Mouse (Mus musculus): ENCODE measurements around the gene Tmod2. TPM values are rescaled to one million over a fixed set of nuclear protein-coding genes. Genes with fewer than 3 reads are reported as not detected.

Tmod2 gene
- polyA plus RNA-seq, 1 experiment from 2014 or later, result 21.1 TPM

DNA sequence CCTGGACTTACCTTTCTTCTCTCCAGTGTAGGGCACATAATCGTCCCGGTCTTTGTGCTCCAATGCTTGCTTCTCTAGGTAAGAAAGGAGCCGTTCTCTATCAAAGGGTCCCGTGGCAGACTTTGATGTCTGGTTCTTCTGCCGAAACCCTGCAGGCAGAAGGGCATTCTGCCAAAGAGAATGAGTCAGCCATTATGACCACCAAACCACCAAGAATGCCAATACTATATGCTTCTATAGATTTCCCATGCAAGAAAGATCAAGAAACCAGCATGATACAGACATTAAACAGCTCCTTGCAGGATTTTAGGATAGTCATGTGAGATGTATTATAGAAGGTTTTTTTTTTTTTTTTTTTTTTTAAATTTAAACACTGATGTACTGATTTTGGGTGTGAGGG lies 81.8 kb downstream of the Tmod2 start:
- Histone ChIP-seq H3K4me1 (no peaks in the 10 kb centered on the region), H3K27ac (no peak overlapping the region), H3K4me3 (no peak overlapping the region), H3K27me3 (ENCODE audit: low read depth, poor library complexity, severe bottlenecking) (no peaks in the 10 kb centered on the region), H3K9me3 (replicated peaks) (no peaks in the 10 kb centered on the region), H3K36me3 (peaks cover 34% of the 10 kb centered on the region)
- 92% methylated on average over 5 of the region's 5 CpGs for WGBS
- no peak for DNase-seq (ENCODE audit: low spot score)

DNA sequence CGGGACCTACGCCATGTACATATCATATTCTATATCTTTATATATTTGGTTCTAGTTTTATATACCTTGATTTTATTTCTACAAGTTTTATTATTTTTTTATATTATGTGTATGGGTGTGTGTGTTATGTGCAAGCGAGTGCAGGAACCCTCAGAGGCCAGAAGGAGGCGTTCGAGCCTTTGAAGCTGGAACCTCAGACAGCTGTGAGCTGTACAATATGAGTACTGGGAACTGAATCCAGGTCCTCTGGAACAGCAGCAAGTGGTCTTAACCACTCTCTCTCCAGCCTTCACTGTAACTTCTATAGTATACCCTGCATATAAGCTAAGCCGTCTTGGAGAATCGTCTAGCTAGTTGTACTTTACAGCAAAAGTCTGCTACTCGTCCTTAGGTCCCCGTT lies 83.0 kb downstream of the Tmod2 start:
- Histone ChIP-seq H3K9me3 (replicated peaks) (no peaks in the 10 kb centered on the region), H3K27me3 (ENCODE audit: low read depth, poor library complexity, severe bottlenecking) (no peaks in the 10 kb centered on the region), H3K36me3 (peaks cover 34% of the 10 kb centered on the region), H3K4me3 (no peak overlapping the region), H3K27ac (no peak overlapping the region), H3K4me1 (no peaks in the 10 kb centered on the region)
- 96% methylated on average over 9 of the region's 9 CpGs for WGBS
- DNase-seq (ENCODE audit: low spot score), result no peak

DNA sequence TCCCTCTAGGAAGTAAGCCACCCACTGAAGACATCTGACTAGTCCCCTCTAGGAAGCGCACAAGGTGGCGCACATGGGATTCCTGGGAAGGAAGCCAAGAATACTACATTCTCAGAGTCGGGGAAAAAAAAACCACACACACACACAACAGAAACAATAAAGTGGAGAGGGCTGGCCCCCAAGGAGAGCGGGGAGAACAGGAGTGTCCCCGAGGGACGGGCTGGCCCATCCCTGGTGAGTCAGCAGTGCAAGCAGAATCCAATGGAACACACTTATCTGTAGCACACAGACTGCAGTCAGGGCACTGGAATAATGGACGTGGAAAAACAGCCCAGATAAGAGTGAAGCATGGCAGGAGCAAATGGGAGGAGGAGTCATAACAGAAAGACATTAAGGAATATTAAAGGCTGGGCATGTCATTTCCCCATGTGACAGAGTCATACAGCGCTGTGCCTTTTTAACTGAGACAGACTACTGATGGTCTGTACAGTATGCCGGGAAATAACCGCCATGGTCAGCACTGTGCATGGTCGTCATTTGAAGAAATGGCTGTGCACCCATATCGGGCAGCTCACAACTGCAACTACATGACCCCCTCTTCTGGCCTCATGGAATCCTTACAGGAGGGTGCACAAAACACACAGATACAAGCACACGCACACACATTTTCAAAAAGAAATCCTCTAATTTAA lies 83.6 kb downstream of the Tmod2 start:
- H3K9me3 ChIP-seq (replicated peaks), result no peaks in the 10 kb centered on the region
- no peak for DNase-seq (ENCODE audit: low spot score)
- H3K4me1 ChIP-seq, result no peaks in the 10 kb centered on the region
- no peaks in the 10 kb centered on the region for H3K27me3 ChIP-seq (ENCODE audit: low read depth, poor library complexity, severe bottlenecking)
- H3K36me3 ChIP-seq, result peaks cover 34% of the 10 kb centered on the region
- WGBS, result 91% methylated on average over 13 of the region's 13 CpGs
- no peak overlapping the region for H3K4me3 ChIP-seq
- H3K27ac ChIP-seq, result no peak overlapping the region

DNA sequence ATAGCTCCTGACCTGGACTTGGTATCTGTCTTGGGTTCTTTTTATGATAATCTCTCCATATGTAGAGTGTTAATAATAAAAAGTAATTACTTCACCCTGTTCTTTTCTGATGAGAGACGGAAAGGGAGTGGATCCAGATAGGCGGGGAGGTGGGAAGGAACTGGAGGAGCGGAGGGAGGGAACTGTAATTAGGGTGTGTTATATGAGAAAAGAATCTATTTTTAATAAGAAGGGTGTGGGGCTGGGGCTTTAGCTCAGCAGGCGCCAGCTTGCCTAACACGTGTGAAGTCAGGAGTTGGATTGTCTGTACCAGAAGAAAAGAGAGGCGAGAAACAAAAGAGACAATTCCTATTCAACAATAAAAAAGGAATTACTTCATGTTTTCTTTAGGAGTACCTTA lies 87.5 kb downstream of the Tmod2 start:
- Histone ChIP-seq H3K36me3 (peaks cover 23% of the 10 kb centered on the region), H3K4me3 (no peak overlapping the region), H3K4me1 (no peaks in the 10 kb centered on the region), H3K9me3 (replicated peaks) (no peaks in the 10 kb centered on the region), H3K27ac (no peak overlapping the region), H3K27me3 (ENCODE audit: low read depth, poor library complexity, severe bottlenecking) (no peaks in the 10 kb centered on the region)
- WGBS, result 82% methylated on average over 6 of the region's 6 CpGs
- no peak for DNase-seq (ENCODE audit: low spot score)

DNA sequence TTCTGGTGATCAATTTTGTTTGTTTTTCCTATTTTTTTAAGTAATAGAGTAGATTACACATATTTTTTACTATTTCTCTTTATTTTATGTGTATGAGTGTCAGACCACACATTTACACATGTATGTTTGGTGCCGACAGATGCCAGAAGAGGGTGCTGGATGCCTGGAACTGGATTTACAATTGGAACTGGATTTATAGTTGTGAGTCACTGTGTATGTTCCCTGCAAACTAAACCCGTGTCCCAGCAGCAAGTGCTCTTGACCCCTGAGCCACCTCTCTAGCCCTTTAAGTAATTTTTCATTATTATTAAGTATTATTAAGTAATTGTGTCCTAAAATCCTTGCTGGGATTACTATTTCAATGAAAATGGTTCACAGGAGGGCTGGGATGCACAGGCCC lies 88.9 kb downstream of the Tmod2 start:
- no peaks in the 10 kb centered on the region for H3K9me3 ChIP-seq (replicated peaks)
- 78% methylated on average over 2 of the region's 2 CpGs for WGBS
- H3K4me1 ChIP-seq, result no peaks in the 10 kb centered on the region
- no peak overlapping the region for H3K27ac ChIP-seq
- no peak overlapping the region for H3K4me3 ChIP-seq
- peaks cover 12% of the 10 kb centered on the region for H3K36me3 ChIP-seq
- H3K27me3 ChIP-seq (ENCODE audit: low read depth, poor library complexity, severe bottlenecking), result no peaks in the 10 kb centered on the region
- no peak for DNase-seq (ENCODE audit: low spot score)

DNA sequence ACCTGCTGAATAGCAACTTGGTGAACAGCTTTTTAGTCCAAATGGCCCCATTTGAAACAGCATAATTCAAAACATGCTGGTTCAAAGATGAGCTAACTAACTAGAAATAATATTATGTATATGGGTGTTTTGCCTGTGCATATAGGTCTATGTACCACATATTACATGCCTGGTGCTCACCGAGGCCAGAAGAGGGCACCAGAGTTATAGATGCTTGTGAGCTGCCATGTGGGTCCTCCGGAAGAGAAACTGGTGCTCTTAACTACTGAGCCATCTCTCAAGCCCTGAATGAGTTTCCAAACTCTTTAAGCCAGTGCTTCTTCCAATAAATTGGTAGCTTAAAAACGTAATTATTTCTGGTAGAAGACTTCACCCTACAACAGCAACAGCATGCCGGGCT lies 89.3 kb downstream of the Tmod2 start:
- no peak overlapping the region for H3K4me3 ChIP-seq
- no peaks in the 10 kb centered on the region for H3K4me1 ChIP-seq
- peaks cover 12% of the 10 kb centered on the region for H3K36me3 ChIP-seq
- no peaks in the 10 kb centered on the region for H3K9me3 ChIP-seq (replicated peaks)
- H3K27ac ChIP-seq, result no peak overlapping the region
- no peak for DNase-seq (ENCODE audit: low spot score)
- H3K27me3 ChIP-seq (ENCODE audit: low read depth, poor library complexity, severe bottlenecking), result no peaks in the 10 kb centered on the region
- WGBS, result 59% methylated on average over 4 of the region's 4 CpGs

DNA sequence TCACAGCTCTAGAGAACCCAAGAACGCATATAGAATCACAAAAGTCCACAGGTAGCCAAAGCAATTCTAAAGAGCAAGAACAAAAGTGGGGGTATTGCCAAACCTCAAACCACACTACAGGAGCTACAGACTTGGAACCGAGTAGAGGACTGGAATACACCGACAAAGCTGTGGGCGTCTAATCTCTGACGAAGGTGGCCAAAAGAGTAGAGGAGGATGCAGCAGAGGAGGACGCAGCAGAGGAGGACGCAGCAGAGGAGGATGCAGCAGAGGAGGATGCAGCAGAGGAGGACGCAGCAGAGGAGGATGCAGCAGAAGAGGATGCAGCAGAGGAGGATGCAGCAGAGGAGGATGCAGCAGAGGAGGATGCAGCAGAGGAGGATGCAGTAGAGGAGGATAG lies 90.2 kb downstream of the Tmod2 start:
- no peaks in the 10 kb centered on the region for H3K27me3 ChIP-seq (ENCODE audit: low read depth, poor library complexity, severe bottlenecking)
- no peaks in the 10 kb centered on the region for H3K4me1 ChIP-seq
- WGBS, result 96% methylated on average over 8 of the region's 8 CpGs
- peaks cover 13% of the 10 kb centered on the region for H3K36me3 ChIP-seq
- no peak overlapping the region for H3K27ac ChIP-seq
- no peak for DNase-seq (ENCODE audit: low spot score)
- H3K4me3 ChIP-seq, result no peak overlapping the region
- no peaks in the 10 kb centered on the region for H3K9me3 ChIP-seq (replicated peaks)

DNA sequence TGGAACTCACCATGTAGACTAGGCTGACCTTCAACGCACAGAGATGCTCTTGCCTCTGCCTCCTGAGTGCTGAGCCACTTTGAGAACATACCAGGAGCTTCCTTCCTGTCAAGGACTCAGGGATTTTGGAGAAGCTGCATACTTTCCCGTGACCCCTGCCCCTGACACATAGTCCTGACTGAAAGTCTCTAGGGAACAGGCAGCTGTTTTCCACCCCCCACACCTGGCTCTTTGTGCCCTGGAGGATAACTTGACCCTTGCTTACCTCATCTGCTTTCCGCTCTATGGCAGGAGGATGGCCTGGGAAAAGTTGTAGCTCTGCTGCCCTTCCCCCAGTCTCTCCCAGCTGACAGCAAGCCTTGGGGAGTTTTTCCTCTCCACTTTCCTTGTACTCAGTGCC lies 93.4 kb downstream of the Tmod2 start:
- H3K27ac ChIP-seq, result no peak overlapping the region

More for the DNA sequence above, 93.4 kb downstream of the Tmod2 start:
- no peak overlapping the region for H3K4me3 ChIP-seq
- H3K36me3 ChIP-seq, result peaks cover 42% of the 10 kb centered on the region
- no peak for DNase-seq (ENCODE audit: low spot score)
- 71% methylated on average over 3 of the region's 3 CpGs for WGBS
- no peaks in the 10 kb centered on the region for H3K27me3 ChIP-seq (ENCODE audit: low read depth, poor library complexity, severe bottlenecking)
- no peaks in the 10 kb centered on the region for H3K4me1 ChIP-seq
- H3K9me3 ChIP-seq (replicated peaks), result no peaks in the 10 kb centered on the region

Other genes starting within 250 kb of the Tmod2 start
- 141 and 146 TPM in 2 replicates for gene Mapk6, start 201.3 kb downstream of the Tmod2 start, polyA plus RNA-seq (2016; fragmentation: Nextera tagmentation; extraction: Ambion mirVana)
- 49.4 and 58.3 TPM in 2 replicates for gene Leo1, start 169.8 kb downstream of the Tmod2 start, polyA plus RNA-seq (2016; fragmentation: Nextera tagmentation; extraction: Ambion mirVana)
- 102 and 106 TPM in 2 replicates for gene Tmod3, start 51.7 kb downstream of the Tmod2 start, polyA plus RNA-seq (2016; fragmentation: Nextera tagmentation; extraction: Ambion mirVana)
- gene Lysmd2, start 14.4 kb upstream of the Tmod2 start, polyA plus RNA-seq (2016; fragmentation: Nextera tagmentation; extraction: Ambion mirVana), result 13.6 and 14.9 TPM in 2 replicates
- 0.06 TPM in 1 of 2 replicates, not detected in the other for gene Scg3, start 72.7 kb upstream of the Tmod2 start, polyA plus RNA-seq (2016; fragmentation: Nextera tagmentation; extraction: Ambion mirVana)
- gene Bmp5, start 164.0 kb upstream of the Tmod2 start, polyA plus RNA-seq (2016; fragmentation: Nextera tagmentation; extraction: Ambion mirVana), result 2.1 and 3.7 TPM in 2 replicates

Data from limb, embryonic 10.5 days (tissue).